Mouse (Mus musculus) adipocyte (in vitro differentiated cells): ENCODE results near the gene Mrgprg.

Source experiments
- DNase-seq: peaks from one replicate; pipeline ENCODE4 v3.0.0-alpha.2; 2016; ENCODE audit warnings: low spot score

Mrgprg gene

DNA sequence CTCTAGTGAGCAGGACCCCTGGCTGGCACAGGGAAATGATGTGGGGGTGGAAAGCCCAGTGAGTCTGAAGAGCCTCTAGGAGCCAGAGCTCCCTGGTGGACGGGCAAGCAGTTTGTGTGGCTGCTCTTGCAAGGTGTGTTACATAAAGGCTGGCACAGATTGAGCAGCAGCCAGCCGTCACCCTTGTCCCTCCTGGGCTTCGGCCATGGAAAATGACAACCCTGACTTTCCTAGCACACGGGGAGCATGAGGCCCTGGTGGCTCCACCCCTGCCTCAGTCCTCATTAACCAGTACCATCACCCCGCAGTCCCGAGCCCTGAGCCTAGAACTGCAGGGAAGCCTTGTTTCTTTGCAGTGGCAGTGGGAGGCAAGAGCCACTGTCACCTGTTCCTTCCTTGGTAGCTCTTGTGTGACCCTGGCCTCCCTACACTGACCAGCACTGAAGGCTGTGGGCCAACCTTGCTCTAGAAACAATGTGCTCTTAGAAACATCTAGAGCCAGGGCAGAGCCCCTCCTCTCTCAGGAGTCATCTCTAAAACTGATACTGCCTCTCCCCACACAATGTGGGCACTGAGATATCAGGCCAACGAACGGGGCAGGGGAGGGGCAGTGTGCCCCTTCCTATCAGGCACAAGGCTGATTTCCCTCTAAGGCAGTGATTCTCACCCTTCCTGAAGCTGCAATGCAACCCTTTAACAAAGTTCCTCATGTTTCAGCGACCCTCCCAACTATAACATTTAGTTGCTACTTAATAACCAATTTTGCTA lies 11.3 kb downstream of the Mrgprg start:
- DNase-seq, result peak; percentile 55

- peak; percentile 83 for DNase-seq
These were observed 12.6 kb downstream of the Mrgprg start for GRCm38 (mm10) chr7:143753990-143754715.

DNA sequence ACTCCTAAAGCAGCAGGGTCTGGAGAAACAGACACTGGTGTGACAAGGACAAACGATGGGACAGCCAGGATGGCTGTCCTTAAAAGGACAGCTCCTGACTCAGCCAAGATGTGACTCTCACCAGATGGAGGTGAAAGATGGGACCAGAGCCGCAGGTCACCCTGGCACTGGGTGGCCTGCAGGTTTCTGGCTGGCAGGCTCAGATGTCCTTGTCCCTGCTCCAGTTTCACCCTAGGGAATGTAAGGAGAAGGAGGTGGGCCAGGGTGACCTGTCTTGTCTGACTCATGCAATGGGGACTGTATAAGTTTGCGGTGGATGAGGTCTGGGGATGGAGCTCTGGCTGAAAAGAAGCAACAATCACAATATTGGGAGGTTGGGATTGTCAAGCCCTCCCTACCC lies 14.2 kb downstream of the Mrgprg start:
- DNase-seq, result no peak

GRCm38 (mm10) chr7:143752056-143752455 lies 14.7 kb downstream of the Mrgprg start:
- DNase-seq, result no peak

GRCm38 (mm10) chr7:143751380-143751779 lies 15.4 kb downstream of the Mrgprg start:
- DNase-seq, result no peak

- no peak for DNase-seq
These were observed 17.7 kb downstream of the Mrgprg start for GRCm38 (mm10) chr7:143749045-143749444.

DNA sequence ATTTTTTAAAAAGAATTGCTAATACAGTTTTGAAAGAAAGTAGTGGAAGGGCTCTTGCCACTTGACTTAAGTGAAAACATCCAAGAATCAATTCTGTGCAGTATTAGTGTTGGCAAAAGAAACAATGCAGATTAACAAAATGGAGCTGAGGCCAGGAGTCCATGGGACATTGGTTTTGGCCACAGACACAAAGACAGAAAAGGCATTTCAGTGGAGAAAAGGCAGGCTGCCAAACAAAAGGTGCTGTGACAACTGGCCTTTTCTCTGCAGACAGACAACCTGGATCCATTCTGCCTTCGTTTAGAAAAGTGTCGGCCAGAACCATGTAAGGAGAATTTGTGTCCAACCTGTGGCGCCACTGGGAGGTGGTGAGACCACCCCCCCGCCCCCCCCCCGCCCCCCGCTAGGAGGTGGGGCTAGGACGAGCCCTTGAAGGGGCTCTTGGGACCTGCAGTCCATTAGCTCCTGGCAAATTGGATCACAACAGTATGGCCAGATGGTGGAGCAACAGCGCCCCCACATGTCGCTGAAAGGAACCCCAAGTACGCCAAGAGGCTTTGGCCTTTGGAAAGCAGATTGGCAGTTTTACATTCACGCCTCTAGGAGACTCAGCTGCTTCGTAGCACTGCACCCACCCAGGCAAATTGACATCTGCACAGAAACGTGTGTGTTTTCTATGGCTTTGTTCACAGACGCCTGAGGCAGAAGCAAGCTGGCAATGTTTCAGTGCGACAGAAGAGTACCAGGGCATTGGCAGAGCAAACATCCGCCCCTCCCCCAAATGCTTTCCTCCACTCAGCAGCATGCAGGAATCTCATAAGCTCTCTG lies 18.5 kb downstream of the Mrgprg start:
- peak; percentile 86 for DNase-seq

DNA sequence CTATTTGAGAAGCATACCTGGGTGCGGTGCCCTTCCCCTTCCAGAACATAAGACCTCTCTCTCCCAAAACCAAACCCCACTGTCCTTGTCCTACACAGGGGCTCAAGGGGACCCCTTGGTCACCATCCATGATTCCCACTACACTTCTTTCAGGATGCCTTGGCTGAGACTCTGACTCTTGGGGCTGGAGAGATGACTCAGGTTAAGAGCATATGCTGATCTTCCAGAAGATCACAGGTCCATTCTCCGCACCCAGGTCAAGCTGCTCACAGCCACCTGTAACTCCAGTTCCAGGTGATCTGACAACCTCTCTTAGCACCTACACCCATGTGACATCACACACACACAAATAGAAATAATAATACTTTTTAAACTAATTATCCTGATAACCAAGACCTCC lies 26.1 kb downstream of the Mrgprg start:
- DNase-seq, result no peak

GRCm38 (mm10) chr7:143739511-143740461 lies 27.0 kb downstream of the Mrgprg start:
- DNase-seq, result peak; percentile 65

- DNase-seq, result no peak
These were observed 28.2 kb downstream of the Mrgprg start for GRCm38 (mm10) chr7:143738601-143739006.

DNA sequence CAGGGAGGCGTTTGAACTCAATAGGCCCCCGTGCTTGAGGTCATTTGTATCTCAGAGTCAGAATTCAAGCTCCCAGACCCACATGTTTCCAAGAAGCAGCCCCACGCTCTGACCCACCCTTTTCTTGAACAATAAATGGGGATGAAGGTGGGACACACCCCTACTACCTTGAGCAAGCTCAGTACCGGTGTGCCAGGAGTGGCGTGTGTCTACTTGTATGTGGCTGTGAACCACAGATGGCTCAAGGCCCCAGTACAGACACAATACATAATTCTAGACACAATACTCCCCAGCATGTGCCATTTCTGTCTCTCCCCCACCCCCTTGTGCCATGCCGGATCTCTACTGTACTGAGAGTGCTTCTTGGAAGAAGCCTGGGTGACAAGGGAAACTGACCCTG lies 28.6 kb downstream of the Mrgprg start:
- no peak for DNase-seq

GRCm38 (mm10) chr7:143733746-143734145 lies 33.0 kb downstream of the Mrgprg start:
- no peak for DNase-seq

DNA sequence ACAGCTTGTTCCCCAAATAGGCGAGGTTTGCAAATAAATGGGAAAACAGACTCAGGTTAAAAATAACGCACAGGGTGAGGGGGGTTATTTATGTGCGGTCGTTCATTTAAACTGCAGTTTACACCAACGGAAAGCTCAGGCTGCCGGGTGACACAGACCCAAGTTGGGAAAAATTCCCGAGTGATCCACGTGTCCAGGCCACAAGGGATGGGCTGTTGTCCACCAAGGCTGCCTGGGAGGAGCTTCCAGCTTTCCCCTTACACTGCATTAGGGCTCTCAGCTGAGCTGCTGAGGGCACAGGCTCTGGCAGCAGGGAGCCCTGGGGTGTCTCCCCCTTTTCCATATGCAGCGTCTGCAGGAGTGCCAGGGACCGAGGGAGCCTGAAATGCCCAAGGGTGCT lies 36.9 kb downstream of the Mrgprg start:
- DNase-seq, result no peak

- DNase-seq, result no peak
These were observed 40.4 kb downstream of the Mrgprg start for GRCm38 (mm10) chr7:143726396-143726795.

DNA sequence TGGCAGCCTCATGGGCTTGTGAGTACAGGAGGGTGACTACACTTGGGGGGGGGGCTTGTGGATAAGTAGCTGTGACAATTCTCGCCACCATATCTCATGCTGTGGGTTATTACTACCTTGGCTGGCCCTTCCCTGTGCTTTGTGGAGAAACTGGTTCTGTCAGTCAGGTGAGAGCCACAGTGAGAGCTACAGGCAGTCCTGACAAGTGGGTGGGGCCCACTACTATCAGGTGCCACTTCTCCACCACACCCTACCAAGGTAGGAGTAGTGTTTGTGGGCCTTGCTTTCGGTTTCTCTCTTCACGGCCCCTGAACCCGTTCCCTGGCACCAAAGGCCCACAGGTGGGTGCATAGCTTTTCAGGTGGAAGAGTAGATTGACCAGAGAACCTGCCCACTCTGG lies 43.0 kb downstream of the Mrgprg start:
- DNase-seq, result no peak

GRCm38 (mm10) chr7:143722646-143723045 lies 44.1 kb downstream of the Mrgprg start:
- DNase-seq, result no peak

GRCm38 (mm10) chr7:143717811-143718210 lies 49.0 kb downstream of the Mrgprg start:
- DNase-seq, result no peak
